Mouse (Mus musculus) embryonic facial prominence, embryonic 14.5 days (tissue): Measurements from ENCODE around the gene Cxcl17. TPM values are rescaled to one million over a fixed set of nuclear protein-coding genes. Genes with fewer than 3 reads are reported as not detected.

Source experiments
- ATAC-seq: fragments of 200-750 bp; cut with Nextera tagmentation; 2 replicates; pipeline ENCODE4 v1.8.0; 2017; ENCODE audit warnings: low read depth, moderate number of reproducible peaks, moderate TSS enrichment
- DNase-seq: peaks from one replicate; pipeline ENCODE4 v3.0.0-alpha.2; 2015; ENCODE audit warnings: low spot score
- H3K27ac ChIP-seq: fragments of 300-500 bp; sonication (generic); replicated peaks from 2 replicates; pipeline ENCODE4 v1.5.1; 2014; ENCODE audit warnings: low read depth, mild to moderate bottlenecking, low read length, moderate library complexity
- H3K27me3 ChIP-seq: fragments of 300-500 bp; sonication (generic); replicated peaks from 2 replicates; pipeline ENCODE4 v1.6.1; 2014; ENCODE audit warnings: low read length; ENCODE audit not compliant: control insufficient read depth, insufficient read depth
- H3K36me3 ChIP-seq: fragments of 300-500 bp; sonication (generic); 2 replicates; pipeline ENCODE4 v1.6.1; 2014; ENCODE audit warnings: low read length, mixed read lengths; ENCODE audit not compliant: control insufficient read depth, insufficient read depth
- H3K4me1 ChIP-seq: fragments of 300-500 bp; sonication (generic); 2 replicates; pipeline ENCODE4 v1.6.1; 2014; ENCODE audit warnings: antibody characterized with exemption, low read length; ENCODE audit not compliant: control insufficient read depth, insufficient read depth
- H3K4me2 ChIP-seq: fragments of 300-500 bp; sonication (generic); 2 replicates; pipeline ENCODE4 v1.6.1; 2014; ENCODE audit warnings: low read depth, mild to moderate bottlenecking, low read length, moderate library complexity, mixed read lengths
- H3K4me3 ChIP-seq: fragments of 300-500 bp; sonication (generic); 2 replicates; pipeline ENCODE4 v1.5.1; 2014; ENCODE audit warnings: low read depth, mild to moderate bottlenecking, low read length
- H3K9ac ChIP-seq: fragments of 300-500 bp; sonication (generic); 2 replicates; pipeline ENCODE4 v1.6.1; 2014; ENCODE audit warnings: low read depth, mild to moderate bottlenecking, low read length, moderate library complexity, mixed read lengths
- H3K9me3 ChIP-seq: fragments of 300-500 bp; sonication (generic); 2 replicates; pipeline ENCODE4 v1.6.1; 2016; ENCODE audit warnings: low read length; ENCODE audit not compliant: control insufficient read depth
- WGBS: fragments of 180-500 bp; shearing (Covaris S2); extraction: QIAGEN DNeasy Blood & Tissue Kit; methylation state at CpG from one replicate; pipeline ENCODE4 v1.1.7; 2014; 5-methylcytosine and 5-hydroxymethylcytosine counted together
- polyA plus RNA-seq: library from polyadenylated mRNA; unstranded; fragments of >200 nt; fragmentation: Nextera tagmentation; extraction: Ambion mirVana; gene quantifications from 2 replicates; pipeline ENCODE4 v1.2.1, GENCODE M21; 2014

Gene Cxcl17
- polyA plus RNA-seq, 1 experiment from 2014 or later, result 1.9 TPM

- 85% methylated on average over 2 of the region's 2 CpGs for whole genome bisulfite sequencing
- H3K36me3 ChIP-seq, result no peaks in the 10 kb centered on the region
- DNase-seq (no peak), ATAC-seq (no peak)
- H3K9ac ChIP-seq, result no peak overlapping the region
- H3K4me2 ChIP-seq, result no peak overlapping the region
- no peak overlapping the region for H3K4me3 ChIP-seq
- 0 out of 2 replicates have a peak, but pooled peaks cover 5% of the 10 kb centered on the region for H3K4me1 ChIP-seq
- no peaks in the 10 kb centered on the region for H3K27me3 ChIP-seq
- H3K9me3 ChIP-seq, result no peaks in the 10 kb centered on the region
- H3K27ac ChIP-seq, result no peak overlapping the region
Observed at GRCm38 (mm10) chr7:25436704-25437103, 24.0 kb upstream of the Cxcl17 start.

- no peaks in the 10 kb centered on the region for H3K9me3 ChIP-seq
- H3K27me3 ChIP-seq, result no peaks in the 10 kb centered on the region
- H3K27ac ChIP-seq, result no peak overlapping the region
- no peaks in the 10 kb centered on the region for H3K36me3 ChIP-seq
- ATAC-seq, result no peak
- 0 out of 2 replicates have a peak, but pooled peaks cover 5% of the 10 kb centered on the region for H3K4me1 ChIP-seq
- DNase-seq, result no peak
- 57% methylated on average over 6 of the region's 6 CpGs for WGBS
- H3K9ac ChIP-seq, result no peak overlapping the region
- H3K4me3 ChIP-seq, result no peak overlapping the region
- no peak overlapping the region for H3K4me2 ChIP-seq
Observed at GRCm38 (mm10) chr7:25436226-25436625, 23.5 kb upstream of the Cxcl17 start.

- no peaks in the 10 kb centered on the region for H3K9me3 ChIP-seq
- ATAC-seq (no peak), DNase-seq (no peak)
- H3K4me1 ChIP-seq, result 0 out of 2 replicates have a peak, but pooled peaks cover 5% of the 10 kb centered on the region
- H3K4me3 ChIP-seq, result no peak overlapping the region
- no peaks in the 10 kb centered on the region for H3K36me3 ChIP-seq
- no peaks in the 10 kb centered on the region for H3K27me3 ChIP-seq
- H3K4me2 ChIP-seq, result no peak overlapping the region
- no peak overlapping the region for H3K9ac ChIP-seq
- H3K27ac ChIP-seq, result no peak overlapping the region
- 98% methylated on average over 2 of the region's 2 CpGs for WGBS
Observed at GRCm38 (mm10) chr7:25435546-25435851, 22.8 kb upstream of the Cxcl17 start.

GRCm38 (mm10) chr7:25434654-25435545 lies 22.2 kb upstream of the Cxcl17 start:
- Histone ChIP-seq H3K4me3 (no peak overlapping the region), H3K27ac (no peak overlapping the region), H3K27me3 (no peaks in the 10 kb centered on the region), H3K4me2 (no peak overlapping the region), H3K9ac (no peak overlapping the region), H3K4me1 (0 out of 2 replicates have a peak, but pooled peaks cover 5% of the 10 kb centered on the region), H3K9me3 (no peaks in the 10 kb centered on the region), H3K36me3 (no peaks in the 10 kb centered on the region)
- no peak for ATAC-seq
- DNase-seq, result no peak
- 89% methylated on average over 10 of the region's 10 CpGs for WGBS

- H3K9me3 ChIP-seq, result no peaks in the 10 kb centered on the region
- no peaks in the 10 kb centered on the region for H3K36me3 ChIP-seq
- H3K4me3 ChIP-seq, result no peak overlapping the region
- 0 out of 2 replicates have a peak, but pooled peaks cover 5% of the 10 kb centered on the region for H3K4me1 ChIP-seq
- ATAC-seq (no peak), DNase-seq (no peak)
- peak overlapping the region; percentile 33; the same call in 1 of the 2 replicates for H3K27ac ChIP-seq
- 85% methylated on average over 9 of the region's 9 CpGs for WGBS
- H3K4me2 ChIP-seq, result no peak overlapping the region
- no peak overlapping the region for H3K9ac ChIP-seq
- H3K27me3 ChIP-seq, result no peaks in the 10 kb centered on the region
Observed at GRCm38 (mm10) chr7:25433781-25434560, 21.3 kb upstream of the Cxcl17 start.

GRCm38 (mm10) chr7:25433007-25433541 lies 20.4 kb upstream of the Cxcl17 start:
- H3K4me3 ChIP-seq, result no peak overlapping the region
- no peaks in the 10 kb centered on the region for H3K36me3 ChIP-seq
- no peaks in the 10 kb centered on the region for H3K9me3 ChIP-seq
- H3K27ac ChIP-seq, result no peak overlapping the region
- H3K27me3 ChIP-seq, result no peaks in the 10 kb centered on the region
- 10% methylated on average over 5 of the region's 5 CpGs for WGBS
- no peak overlapping the region for H3K9ac ChIP-seq
- DNase-seq, result peak; percentile 67
- peak; percentile 33; the same call in 1 of the 2 replicates for ATAC-seq
- H3K4me1 ChIP-seq, result 0 out of 2 replicates have a peak, but pooled peaks cover 5% of the 10 kb centered on the region
- H3K4me2 ChIP-seq, result no peak overlapping the region

GRCm38 (mm10) chr7:25432381-25432780 lies 19.7 kb upstream of the Cxcl17 start:
- Histone ChIP-seq H3K9ac (no peak overlapping the region), H3K4me3 (no peak overlapping the region), H3K27ac (no peak overlapping the region), H3K36me3 (no peaks in the 10 kb centered on the region), H3K4me2 (no peak overlapping the region), H3K9me3 (no peaks in the 10 kb centered on the region), H3K27me3 (no peaks in the 10 kb centered on the region), H3K4me1 (0 out of 2 replicates have a peak, but pooled peaks cover 5% of the 10 kb centered on the region)
- WGBS, result 86% methylated on average over 6 of the region's 6 CpGs
- ATAC-seq (no peak), DNase-seq (no peak)

GRCm38 (mm10) chr7:25429886-25430784 lies 17.4 kb upstream of the Cxcl17 start:
- Histone ChIP-seq H3K4me1 (0 out of 2 replicates have a peak, but pooled peaks cover 5% of the 10 kb centered on the region), H3K9me3 (no peaks in the 10 kb centered on the region), H3K36me3 (no peaks in the 10 kb centered on the region), H3K9ac (no peak overlapping the region), H3K4me2 (no peak overlapping the region), H3K27me3 (no peaks in the 10 kb centered on the region), H3K4me3 (no peak overlapping the region), H3K27ac (no peak overlapping the region)
- DNase-seq (no peak), ATAC-seq (no peak)
- whole genome bisulfite sequencing, result 83% methylated on average over 4 of the region's 4 CpGs
